Mouse (Mus musculus) liver, adult 2 months (tissue): ENCODE measurements around the gene Dock3. TPM values are rescaled to one million over a fixed set of nuclear protein-coding genes. Genes with fewer than 3 reads are reported as not detected.
"Not testable (repeated sequence)": the region's sequence is repeated elsewhere in the genome, so short reads cannot be mapped to it uniquely, and the experiment has no call there.

ENCODE experiments used
- DNase-seq: peaks from one replicate; pipeline ENCODE4 v3.0.0-alpha.2; 2011; ENCODE audit warnings: low read depth, low spot score; ENCODE audit errors: extremely low read depth
- H3K27ac ChIP-seq: fragments of 200-500 bp; replicated peaks from 2 replicates; pipeline ENCODE4 v1.5.1; 2012; ENCODE audit warnings: low read depth, mild to moderate bottlenecking, control low read depth, inconsistent platforms, low read length; ENCODE audit not compliant: insufficient read depth
- H3K27me3 ChIP-seq: fragments of 200-500 bp; 2 replicates; pipeline ENCODE4 v1.6.1; 2012; ENCODE audit warnings: mild to moderate bottlenecking, moderate library complexity, low read length, inconsistent platforms; ENCODE audit not compliant: control insufficient read depth, insufficient read depth
- H3K36me3 ChIP-seq: fragments of 200-500 bp; 2 replicates; pipeline ENCODE4 v1.6.1; 2012; ENCODE audit warnings: low read length, inconsistent platforms; ENCODE audit not compliant: control insufficient read depth, insufficient read depth
- H3K4me1 ChIP-seq: fragments of 200-500 bp; 2 replicates; pipeline ENCODE4 v1.6.1; 2011; ENCODE audit warnings: low read length; ENCODE audit not compliant: control insufficient read depth, insufficient read depth
- H3K4me3 ChIP-seq: fragments of 200-500 bp; 2 replicates; pipeline ENCODE4 v1.5.1; 2011; ENCODE audit warnings: low read depth, mild to moderate bottlenecking, control low read depth, low read length, moderate library complexity; ENCODE audit not compliant: insufficient read depth
- H3K79me2 ChIP-seq: fragments of 200-500 bp; 2 replicates; pipeline ENCODE4 v1.6.1; 2012; ENCODE audit warnings: inconsistent platforms, mild to moderate bottlenecking, low read length, moderate library complexity; ENCODE audit not compliant: control insufficient read depth, insufficient read depth
- H3K9ac ChIP-seq: fragments of 200-500 bp; 2 replicates; pipeline ENCODE4 v1.6.1; 2012; ENCODE audit warnings: low read depth, mild to moderate bottlenecking, control low read depth, inconsistent platforms, low read length
- CTCF ChIP-seq: fragments of 200-500 bp; IDR thresholded peaks from 2 replicates; pipeline ENCODE4 v1.5.1; 2011; ENCODE audit warnings: low read depth, low read length, control low read depth
- POLR2A ChIP-seq: fragments of 200-500 bp; IDR thresholded peaks from 2 replicates; pipeline ENCODE4 v1.6.1; 2011; ENCODE audit warnings: low read length, control low read depth; ENCODE audit not compliant: insufficient read depth; ENCODE audit errors: extremely low read depth
- WGBS: fragments of 180-500 bp; shearing (Covaris S2); methylation state at CpG from one replicate; pipeline ENCODE4 v1.1.7; 2018; 5-methylcytosine and 5-hydroxymethylcytosine counted together
- polyA plus RNA-seq: library from polyadenylated mRNA; depleted of rRNA; stranded (reverse); fragments of >200 nt; gene quantifications from 2 replicates; pipeline ENCODE4 v1.2.3, GENCODE M21; 2012
- total RNA-seq: library from RNA; depleted of rRNA; stranded (reverse); fragments of >200 nt; gene quantifications from 2 replicates; pipeline ENCODE4 v1.2.3, GENCODE M21; 2014

Gene Dock3
- total and polyA plus RNA-seq, 2 experiments = not detected

DNA sequence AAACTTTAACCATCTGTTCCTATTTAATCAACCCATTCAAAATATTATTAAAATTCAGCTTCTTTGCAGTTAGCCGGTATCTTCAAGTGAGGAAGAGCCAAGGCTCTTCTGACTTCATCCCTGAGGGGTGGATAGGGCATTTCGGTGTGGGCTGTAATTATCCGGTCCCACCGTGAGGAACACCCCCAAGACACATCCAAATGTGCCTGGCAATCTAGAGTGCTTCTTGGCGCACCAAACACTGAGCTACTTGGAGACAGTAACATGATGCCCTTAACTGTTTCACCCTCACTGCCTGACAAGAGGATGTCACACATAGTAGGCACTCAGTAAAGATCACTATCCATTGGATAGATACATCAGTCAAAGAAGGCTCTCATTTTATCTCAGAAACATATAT, 4.4 kb upstream of the Dock3 start:
- Histone ChIP-seq H3K4me1 (no peaks in the 10 kb centered on the region), H3K27me3 (peaks cover 23% of the 10 kb centered on the region), H3K36me3 (no peaks in the 10 kb centered on the region), H3K79me2 (no peaks in the 10 kb centered on the region), H3K4me3 (no peak overlapping the region), H3K27ac (no peak overlapping the region), H3K9ac (no peak overlapping the region)
- WGBS = 71% methylated on average over 5 of the region's 5 CpGs
- no peak for DNase-seq
- TF ChIP-seq CTCF (no peak), POLR2A (no peak)

GRCm38 (mm10) chr9:107235261-107235660, 3.6 kb upstream of the Dock3 start:
- no peak for DNase-seq
- H3K9ac ChIP-seq = no peak overlapping the region
- no peaks in the 10 kb centered on the region for H3K36me3 ChIP-seq
- H3K4me3 ChIP-seq = no peak overlapping the region
- WGBS = 56% methylated on average over 5 of the region's 5 CpGs
- no peak overlapping the region for H3K27ac ChIP-seq
- no peaks in the 10 kb centered on the region for H3K4me1 ChIP-seq
- TF ChIP-seq CTCF (no peak), POLR2A (no peak)
- peaks cover 24% of the 10 kb centered on the region for H3K27me3 ChIP-seq
- no peaks in the 10 kb centered on the region for H3K79me2 ChIP-seq

DNA sequence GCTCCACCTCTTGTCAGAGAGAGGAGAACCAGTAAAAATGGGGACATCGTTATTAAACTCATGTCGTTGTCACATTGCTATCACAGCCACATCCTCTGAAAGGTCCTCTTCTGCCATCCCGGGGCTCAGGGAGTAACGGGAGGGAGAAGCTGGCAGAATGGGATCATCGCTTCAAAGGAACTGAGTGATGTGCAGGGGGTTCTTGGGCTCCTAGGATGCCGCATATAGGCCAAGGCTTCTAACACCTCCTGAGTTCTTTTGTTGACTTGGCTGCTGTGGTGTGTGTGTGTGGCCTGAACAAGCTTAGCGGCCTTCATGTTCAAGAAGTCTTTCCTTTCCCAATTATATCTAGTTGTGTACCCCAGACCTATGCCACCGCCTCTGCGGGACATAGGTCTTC, 431 bp upstream of the Dock3 start:
- WGBS = 30% methylated on average over 9 of the region's 9 CpGs
- H3K4me1 ChIP-seq = no peaks in the 10 kb centered on the region
- peaks cover 21% of the 10 kb centered on the region for H3K27me3 ChIP-seq
- no peaks in the 10 kb centered on the region for H3K79me2 ChIP-seq
- H3K4me3 ChIP-seq = no peak overlapping the region; the same call in 1 of the 2 replicates
- no peak overlapping the region for H3K27ac ChIP-seq
- H3K36me3 ChIP-seq = no peaks in the 10 kb centered on the region
- TF ChIP-seq CTCF (no peak), POLR2A (no peak)
- no peak overlapping the region for H3K9ac ChIP-seq
- DNase-seq = no peak

DNA sequence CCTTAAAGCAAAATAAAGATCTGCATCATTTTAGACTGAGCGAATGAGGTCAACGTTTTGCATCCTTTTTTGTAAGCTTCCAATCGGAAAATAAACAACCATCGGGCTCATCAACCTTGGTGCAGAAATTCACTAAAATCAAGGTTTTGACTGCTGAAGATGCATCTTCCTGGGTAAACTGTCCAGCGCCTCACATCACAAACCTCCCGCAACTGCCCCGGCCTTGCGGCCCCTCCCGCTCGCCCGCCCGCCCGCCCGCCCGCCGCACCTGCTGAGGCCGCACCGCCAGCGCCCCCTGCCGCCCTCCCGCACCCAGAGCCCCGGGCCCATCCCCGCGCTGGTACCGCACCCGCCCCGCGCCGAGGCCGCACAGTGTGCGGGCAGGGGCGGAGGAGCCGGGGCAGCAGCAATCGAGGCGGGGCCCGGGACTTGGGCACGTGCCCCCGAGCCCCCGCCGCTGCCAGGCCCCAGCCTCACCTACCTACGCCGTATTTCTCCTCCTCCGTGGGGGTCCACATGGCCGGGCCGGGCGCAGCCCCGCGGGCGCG, 644 bp downstream of the Dock3 start:
- peaks cover 20% of the 10 kb centered on the region for H3K27me3 ChIP-seq
- TF ChIP-seq POLR2A = no peak
- no peak for TF ChIP-seq CTCF

DNA sequence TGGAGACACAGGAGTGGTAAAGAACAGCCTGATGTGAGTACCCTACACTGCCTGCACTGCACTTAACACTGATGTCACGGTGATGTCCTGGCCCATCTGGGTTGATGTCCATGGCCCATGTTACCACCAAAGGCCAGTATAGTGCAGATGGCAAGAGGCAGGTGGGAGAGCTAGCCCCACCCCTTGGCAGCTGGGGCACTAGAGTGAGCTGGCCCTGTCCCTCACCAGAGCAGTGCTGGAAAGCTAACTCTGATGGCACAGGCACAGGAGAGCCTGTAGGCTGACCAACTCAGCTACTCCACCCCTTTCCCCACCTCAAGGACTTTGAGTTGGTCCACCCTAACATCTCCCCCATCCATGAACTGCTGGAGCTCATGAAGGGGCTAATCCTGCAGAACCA, 7.1 kb downstream of the Dock3 start:
- H3K4me3 ChIP-seq = no peak overlapping the region
- DNase-seq = no peak
- no peaks in the 10 kb centered on the region for H3K36me3 ChIP-seq
- TF ChIP-seq POLR2A (no peak), CTCF (no peak)
- H3K9ac ChIP-seq = no peak overlapping the region
- no peaks in the 10 kb centered on the region for H3K4me1 ChIP-seq
- H3K27ac ChIP-seq = no peak overlapping the region
- no peaks in the 10 kb centered on the region; the same call in 1 of the 2 replicates for H3K27me3 ChIP-seq
- 88% methylated on average over 1 of the region's 1 CpGs for WGBS
- no peaks in the 10 kb centered on the region for H3K79me2 ChIP-seq

More for the DNA sequence above, 644 bp downstream of the Dock3 start:
- peak overlapping the region; percentile 73; the same call in 1 of the 2 replicates for H3K4me3 ChIP-seq
- no peaks in the 10 kb centered on the region for H3K79me2 ChIP-seq
- WGBS = 6% methylated on average over 42 of the region's 50 CpGs
- no peak for DNase-seq
- H3K4me1 ChIP-seq = no peaks in the 10 kb centered on the region
- H3K9ac ChIP-seq = peak overlapping the region; percentile 55
- H3K27ac ChIP-seq = no peak overlapping the region
- H3K36me3 ChIP-seq = no peaks in the 10 kb centered on the region

DNA sequence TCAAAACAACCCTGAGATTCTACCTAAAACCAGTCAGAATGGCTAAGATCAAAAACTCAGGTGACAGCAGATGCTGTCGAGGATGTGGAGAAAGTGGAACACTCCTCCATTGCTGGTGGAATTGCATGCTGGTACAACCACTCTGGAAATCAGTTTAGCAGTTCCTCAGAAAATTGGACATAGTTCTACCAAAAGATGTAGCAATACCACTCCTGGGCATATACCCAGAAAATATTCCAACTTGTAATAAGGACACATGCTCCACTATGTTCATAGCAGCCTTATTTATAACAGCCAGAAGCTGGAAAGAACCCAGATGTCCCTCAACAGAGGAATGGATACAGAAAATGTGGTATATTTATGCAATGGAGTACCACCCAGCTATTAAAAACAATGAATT, 56.9 kb downstream of the Dock3 start:
- WGBS = 86% methylated on average over 1 of the region's 1 CpGs
- H3K27me3 ChIP-seq, H3K4me3 ChIP-seq, H3K27ac ChIP-seq, H3K4me1 ChIP-seq, H3K79me2 ChIP-seq, H3K9ac ChIP-seq, H3K36me3 ChIP-seq, DNase-seq: not testable (repeated sequence)
